Mouse (Mus musculus) embryonic facial prominence, embryonic 13.5 days (tissue): ENCODE data around the gene Sema4a. TPM values are rescaled to one million over a fixed set of nuclear protein-coding genes. Genes with fewer than 3 reads are reported as not detected.

Experiments used
- ATAC-seq: fragments of 200-750 bp; cut with Nextera tagmentation; 2 replicates; pipeline ENCODE4 v1.8.0; 2017; ENCODE audit warnings: low read depth; ENCODE audit not compliant: insufficient number of reproducible peaks, insufficient read depth, low FRiP score, low TSS enrichment
- H3K27ac ChIP-seq: fragments of 300-500 bp; sonication (generic); 2 replicates; pipeline ENCODE4 v1.5.1; 2015; ENCODE audit warnings: moderate library complexity, mild to moderate bottlenecking, inconsistent platforms
- H3K27me3 ChIP-seq: fragments of 300-500 bp; sonication (generic); 2 replicates; pipeline ENCODE4 v1.6.1; 2015; ENCODE audit warnings: mild to moderate bottlenecking, inconsistent platforms
- H3K36me3 ChIP-seq: fragments of 300-500 bp; sonication (generic); 2 replicates; pipeline ENCODE4 v1.6.1; 2015; ENCODE audit warnings: mild to moderate bottlenecking, inconsistent platforms
- H3K4me1 ChIP-seq: fragments of 300-500 bp; sonication (generic); 2 replicates; pipeline ENCODE4 v1.6.1; 2015; ENCODE audit warnings: inconsistent platforms
- H3K4me2 ChIP-seq: fragments of 300-500 bp; sonication (generic); 2 replicates; pipeline ENCODE4 v1.6.1; 2015; ENCODE audit warnings: moderate library complexity, mild to moderate bottlenecking, inconsistent platforms
- H3K4me3 ChIP-seq: fragments of 300-500 bp; sonication (generic); 2 replicates; pipeline ENCODE4 v1.5.1; 2015; ENCODE audit warnings: mild to moderate bottlenecking, inconsistent platforms
- H3K9ac ChIP-seq: fragments of 300-500 bp; sonication (generic); 2 replicates; pipeline ENCODE4 v1.6.1; 2015; ENCODE audit warnings: mild to moderate bottlenecking, inconsistent platforms
- H3K9me3 ChIP-seq: fragments of 300-500 bp; sonication (generic); 2 replicates; pipeline ENCODE4 v1.6.1; 2016; ENCODE audit warnings: inconsistent platforms
- WGBS: fragments of 180-500 bp; shearing (Covaris S2); methylation state at CpG from one replicate; pipeline ENCODE4 v1.1.7; 2015; ENCODE audit warnings: mixed read lengths; 5-methylcytosine and 5-hydroxymethylcytosine counted together
- polyA plus RNA-seq: library from polyadenylated mRNA; unstranded; fragments of >200 nt; fragmentation: Nextera tagmentation; extraction: Ambion mirVana; gene quantifications from 2 replicates; pipeline ENCODE4 v1.2.1, GENCODE M21; 2015

The Sema4a gene
- polyA plus RNA-seq, 1 experiment from 2014 or later = 13.3 TPM

DNA sequence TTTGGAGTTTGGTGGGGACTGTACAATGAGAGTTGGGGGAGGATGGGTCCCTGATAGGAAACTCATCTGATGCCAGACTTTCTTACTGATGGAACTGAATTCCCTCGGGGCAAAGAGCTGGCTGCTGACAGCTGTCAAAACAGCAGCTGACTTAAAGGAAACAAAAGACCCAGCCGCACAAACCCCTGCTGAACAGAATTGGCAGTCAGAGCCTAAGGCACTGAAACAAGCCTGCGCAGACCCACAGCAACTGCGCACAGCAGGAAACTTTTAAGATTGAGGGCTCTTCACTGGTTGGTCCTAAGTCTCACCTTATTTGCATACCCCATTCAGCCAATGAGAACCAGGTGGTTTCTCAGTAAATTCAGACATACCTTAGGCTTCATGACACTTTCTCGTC is 12.0 kb upstream of the Sema4a start:
- no peaks in the 10 kb centered on the region for H3K36me3 ChIP-seq
- no peak overlapping the region for H3K9ac ChIP-seq
- peaks cover 17% of the 10 kb centered on the region for H3K4me1 ChIP-seq
- H3K27me3 ChIP-seq = no peaks in the 10 kb centered on the region
- no peak overlapping the region for H3K4me3 ChIP-seq
- H3K27ac ChIP-seq = peak overlapping the region; percentile 83
- ATAC-seq = peak; percentile 54; the same call in 1 of the 2 replicates
- 12% methylated on average over 5 of the region's 5 CpGs for WGBS
- H3K4me2 ChIP-seq = no peak overlapping the region
- H3K9me3 ChIP-seq = 0 out of 2 replicates have a peak, but pooled peaks cover 4% of the 10 kb centered on the region

DNA sequence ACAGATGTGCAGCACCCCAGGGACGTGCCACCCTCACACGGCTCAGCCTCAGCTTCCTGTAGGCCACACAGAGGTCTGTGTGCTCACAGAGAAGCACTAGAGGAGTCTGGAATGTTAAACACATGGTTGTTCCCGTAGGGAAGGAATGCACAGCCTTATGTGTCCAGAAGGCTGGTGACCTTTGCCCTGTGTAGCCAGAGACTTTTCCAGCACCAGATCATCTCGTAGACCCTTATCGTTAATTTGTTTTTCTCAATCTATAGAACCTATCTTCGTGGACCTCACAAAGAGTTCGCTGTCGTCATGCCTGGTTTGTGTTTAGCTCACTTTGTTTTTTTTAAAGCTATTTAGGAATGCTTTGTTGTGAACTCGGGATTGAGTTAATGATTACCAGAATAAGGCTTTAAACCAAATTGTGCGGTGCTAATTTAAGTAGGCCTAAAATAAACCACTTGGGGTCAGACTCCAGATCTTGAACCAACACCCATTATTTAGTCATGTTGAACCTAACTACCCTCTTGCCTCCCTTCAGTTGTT is 10.0 kb upstream of the Sema4a start:
- H3K36me3 ChIP-seq = no peaks in the 10 kb centered on the region
- WGBS = 23% methylated on average over 10 of the region's 10 CpGs
- no peak overlapping the region for H3K4me3 ChIP-seq
- no peaks in the 10 kb centered on the region for H3K27me3 ChIP-seq
- H3K4me2 ChIP-seq = no peak overlapping the region
- H3K9me3 ChIP-seq = 0 out of 2 replicates have a peak, but pooled peaks cover 4% of the 10 kb centered on the region
- peaks cover 19% of the 10 kb centered on the region for H3K4me1 ChIP-seq
- no peak for ATAC-seq
- H3K9ac ChIP-seq = no peak overlapping the region
- H3K27ac ChIP-seq = peak overlapping the region; percentile 9; the same call in 1 of the 2 replicates

DNA sequence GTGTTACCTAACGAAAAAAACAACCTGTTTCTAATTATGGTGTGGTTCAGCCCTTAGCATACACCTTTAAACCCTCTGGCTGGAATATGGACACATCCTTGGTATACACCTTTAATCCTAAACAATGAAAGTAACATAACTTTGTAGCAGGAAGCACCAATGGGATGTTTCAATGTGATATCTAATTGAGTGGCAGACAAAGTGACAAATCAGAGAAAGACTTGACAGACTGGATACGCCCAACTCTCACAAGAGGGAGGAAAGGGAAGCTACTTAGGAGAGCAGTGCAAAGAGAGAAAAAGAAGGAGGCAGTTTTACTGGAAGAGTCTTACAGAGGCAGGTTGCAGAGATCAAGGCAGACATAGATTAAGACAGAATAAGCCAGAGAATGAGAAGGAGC is 8.5 kb upstream of the Sema4a start:
- Histone ChIP-seq H3K4me2 (no peak overlapping the region), H3K9ac (no peak overlapping the region), H3K36me3 (no peaks in the 10 kb centered on the region), H3K4me1 (peaks cover 19% of the 10 kb centered on the region), H3K9me3 (0 out of 2 replicates have a peak, but pooled peaks cover 4% of the 10 kb centered on the region), H3K27ac (no peak overlapping the region), H3K4me3 (no peak overlapping the region), H3K27me3 (no peaks in the 10 kb centered on the region)
- 55% methylated on average over 2 of the region's 2 CpGs for WGBS
- ATAC-seq = no peak

DNA sequence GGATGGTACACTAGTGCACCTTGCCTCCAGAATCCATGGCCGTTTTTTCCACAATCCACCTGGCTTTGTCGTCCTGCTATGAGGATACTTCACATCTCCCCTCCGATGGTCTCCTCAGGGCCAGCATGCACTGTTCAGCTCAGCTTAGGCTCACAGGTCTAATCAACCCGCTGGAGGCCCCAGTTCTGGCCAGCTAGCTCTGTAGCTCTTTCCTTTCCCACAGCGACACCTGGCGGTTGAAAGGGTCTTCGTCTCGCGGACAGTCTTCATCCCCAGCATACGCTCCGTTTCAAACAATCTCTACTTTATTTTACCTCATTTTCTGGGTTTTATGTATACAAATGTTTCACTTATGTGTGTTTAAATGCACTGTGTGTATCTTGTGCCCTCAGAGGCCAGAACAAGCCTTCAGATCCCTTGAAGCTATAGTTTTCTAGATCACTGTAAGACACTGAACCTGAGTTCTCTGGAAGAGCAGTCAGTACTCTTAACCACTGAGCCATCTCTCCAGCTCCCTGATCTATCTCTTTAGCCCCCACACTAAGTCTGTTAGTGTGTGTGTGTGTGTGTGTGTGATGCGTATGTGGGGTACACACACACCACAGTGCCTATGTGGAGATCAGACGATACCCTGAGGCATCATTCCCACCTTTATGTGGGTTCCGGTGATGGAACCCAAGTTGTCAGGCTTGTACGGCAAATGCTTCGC is 6.3 kb upstream of the Sema4a start:
- 0 out of 2 replicates have a peak, but pooled peaks have one; percentile 26 for ATAC-seq
- WGBS = 27% methylated on average over 16 of the region's 16 CpGs
- H3K9ac ChIP-seq = no peak overlapping the region

DNA sequence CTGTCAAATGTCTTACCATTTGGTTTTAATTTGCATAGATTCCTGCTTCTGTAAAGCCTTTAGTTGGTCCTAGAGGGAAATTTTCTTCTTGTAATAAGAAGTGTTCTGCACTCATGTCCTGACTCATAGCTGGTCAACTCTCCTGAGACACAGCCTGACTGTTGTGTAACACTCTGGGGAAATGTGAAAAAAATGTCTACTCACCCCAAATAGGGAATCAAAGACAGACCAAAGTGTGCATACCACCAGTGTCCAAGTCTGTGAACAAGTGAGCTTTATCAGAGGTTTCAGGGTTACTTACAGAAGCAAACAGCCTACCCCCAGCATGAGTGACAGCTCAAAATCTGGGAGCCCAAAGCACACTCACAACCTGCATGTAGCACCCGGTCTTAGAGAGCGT is 4.1 kb upstream of the Sema4a start:
- Histone ChIP-seq H3K4me1 (peaks cover 16% of the 10 kb centered on the region), H3K9me3 (0 out of 2 replicates have a peak, but pooled peaks cover 4% of the 10 kb centered on the region), H3K27me3 (peaks cover 1% of the 10 kb centered on the region; the same call in 1 of the 2 replicates), H3K4me2 (no peak overlapping the region), H3K9ac (no peak overlapping the region), H3K36me3 (no peaks in the 10 kb centered on the region), H3K27ac (no peak overlapping the region), H3K4me3 (no peak overlapping the region)
- ATAC-seq = no peak
- WGBS = 74% methylated on average over 2 of the region's 2 CpGs

More for the DNA sequence above, 6.3 kb upstream of the Sema4a start:
- Histone ChIP-seq H3K4me3 (no peak overlapping the region), H3K9me3 (0 out of 2 replicates have a peak, but pooled peaks cover 4% of the 10 kb centered on the region), H3K27ac (no peak overlapping the region), H3K4me2 (no peak overlapping the region), H3K4me1 (peaks cover 10% of the 10 kb centered on the region), H3K27me3 (no peaks in the 10 kb centered on the region), H3K36me3 (no peaks in the 10 kb centered on the region)

DNA sequence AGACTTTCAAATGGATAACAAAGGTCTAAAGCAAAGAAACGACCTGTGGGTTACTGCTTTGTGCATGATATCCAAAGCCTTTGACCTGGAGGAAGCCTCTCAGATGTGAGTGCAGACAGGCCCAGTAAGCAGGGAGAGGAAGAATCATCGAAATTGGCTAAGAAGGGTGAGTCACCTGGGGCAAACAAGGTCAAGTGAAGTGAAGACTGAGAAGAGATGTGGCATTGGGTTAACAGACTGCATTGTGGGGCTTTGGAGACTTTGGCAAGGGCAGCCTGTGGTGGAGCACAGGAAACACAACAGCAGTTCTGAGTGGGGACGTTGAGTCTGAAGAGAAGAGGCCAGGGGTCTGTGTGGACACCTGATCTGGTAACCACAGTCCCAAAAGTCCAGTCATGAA is 3.4 kb upstream of the Sema4a start:
- no peak overlapping the region for H3K27ac ChIP-seq
- H3K4me1 ChIP-seq = peaks cover 16% of the 10 kb centered on the region
- ATAC-seq = no peak
- no peaks in the 10 kb centered on the region for H3K9me3 ChIP-seq
- no peaks in the 10 kb centered on the region for H3K36me3 ChIP-seq
- H3K4me2 ChIP-seq = no peak overlapping the region
- H3K4me3 ChIP-seq = no peak overlapping the region
- 49% methylated on average over 3 of the region's 3 CpGs for WGBS
- peaks cover 4% of the 10 kb centered on the region; the same call in 1 of the 2 replicates for H3K27me3 ChIP-seq
- H3K9ac ChIP-seq = no peak overlapping the region

DNA sequence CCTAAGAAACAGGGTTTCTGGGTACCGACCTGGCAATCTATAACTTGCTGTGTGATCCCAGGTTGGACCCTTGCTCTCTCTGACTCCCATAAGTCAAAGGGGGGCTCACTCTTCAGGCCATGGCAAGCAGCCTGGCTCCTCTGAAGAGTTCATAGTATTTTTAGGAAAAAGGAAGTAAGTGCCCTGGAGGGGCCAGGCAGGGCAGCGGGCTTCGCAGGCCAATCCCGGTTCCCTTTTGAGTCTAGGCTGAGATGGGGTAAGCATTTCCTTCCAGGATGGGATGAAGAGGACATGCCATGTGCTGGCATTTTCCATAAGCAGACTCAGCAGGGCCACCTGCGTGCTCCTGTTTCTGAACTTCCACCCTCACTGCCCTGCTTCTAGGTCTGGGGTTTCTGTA is 953 bp downstream of the Sema4a start:
- H3K36me3 ChIP-seq = no peaks in the 10 kb centered on the region
- H3K9me3 ChIP-seq = no peaks in the 10 kb centered on the region
- H3K4me2 ChIP-seq = no peak overlapping the region
- 70% methylated on average over 5 of the region's 5 CpGs for WGBS
- peaks cover 34% of the 10 kb centered on the region for H3K4me1 ChIP-seq
- peaks cover 4% of the 10 kb centered on the region; the same call in 1 of the 2 replicates for H3K27me3 ChIP-seq
- ATAC-seq = no peak
- no peak overlapping the region for H3K9ac ChIP-seq
- H3K27ac ChIP-seq = no peak overlapping the region
- H3K4me3 ChIP-seq = no peak overlapping the region

DNA sequence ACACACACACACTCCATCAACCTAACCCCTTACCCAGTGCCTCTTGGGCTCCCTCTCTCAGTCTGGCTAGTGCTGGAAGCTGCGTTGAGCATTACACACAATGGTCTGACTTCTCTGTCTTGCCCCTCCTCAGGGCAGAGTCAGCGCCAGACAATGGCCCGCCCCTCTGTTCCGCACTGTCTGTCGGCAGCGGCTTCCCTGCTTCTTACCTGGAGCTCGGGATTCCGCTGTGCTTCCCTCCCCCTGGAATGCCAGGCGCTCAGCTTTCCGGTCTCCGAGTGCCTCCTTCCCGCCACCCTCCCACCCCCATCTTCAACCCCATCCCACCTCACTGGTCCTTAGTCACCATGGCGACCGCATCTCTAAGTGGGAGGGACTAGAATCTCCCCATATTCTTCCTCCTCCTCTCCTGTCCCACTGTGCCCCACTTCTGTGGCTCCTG is 2.2 kb downstream of the Sema4a start:
- Histone ChIP-seq H3K9me3 (no peaks in the 10 kb centered on the region), H3K9ac (peak overlapping the region; percentile 62), H3K27me3 (peaks cover 4% of the 10 kb centered on the region; the same call in 1 of the 2 replicates), H3K4me3 (peak overlapping the region; percentile 34), H3K4me2 (peak overlapping the region; percentile 58), H3K27ac (no peak overlapping the region), H3K36me3 (no peaks in the 10 kb centered on the region), H3K4me1 (peaks cover 41% of the 10 kb centered on the region)
- WGBS = 1% methylated on average over 14 of the region's 14 CpGs
- ATAC-seq = no peak; the same call in 1 of the 2 replicates

DNA sequence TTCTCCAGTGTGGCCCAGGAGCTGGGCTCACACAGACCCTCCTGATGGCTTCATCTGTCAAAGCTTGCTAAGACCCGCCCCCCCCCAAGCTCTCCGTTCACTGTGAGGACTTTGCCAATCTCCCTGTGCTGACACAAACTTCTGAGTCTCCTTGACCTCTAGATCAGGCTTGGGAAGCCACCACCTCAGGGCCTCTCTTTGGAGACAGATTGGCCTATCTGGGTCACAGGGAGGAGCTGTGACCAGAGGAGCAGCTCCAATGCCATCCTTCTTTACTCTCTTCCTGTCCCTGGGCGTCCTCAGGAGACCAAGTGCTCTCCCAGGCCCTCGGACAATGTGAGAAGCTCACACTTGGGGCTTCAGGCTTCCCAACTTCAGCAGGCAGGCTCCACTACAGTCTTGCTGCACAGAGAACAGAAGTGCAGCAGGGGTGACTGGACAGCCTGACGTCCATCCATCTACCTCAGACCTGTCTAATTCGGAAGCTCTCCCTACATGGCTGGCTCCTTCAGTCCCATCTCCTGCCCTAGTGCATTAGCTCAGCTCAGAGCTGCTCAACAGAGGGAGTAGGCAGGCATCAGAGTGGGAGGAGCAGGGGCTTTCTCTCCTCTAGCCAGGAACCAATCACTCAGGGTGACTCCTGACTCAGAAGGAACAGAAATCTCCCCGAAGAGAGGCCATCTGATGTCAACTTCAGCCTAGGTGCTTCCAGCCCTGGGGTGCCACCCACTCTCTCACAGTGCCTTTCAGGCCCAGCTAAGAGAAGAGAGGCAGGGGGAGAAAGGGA is 4.0 kb downstream of the Sema4a start:
- no peak for ATAC-seq
- no peaks in the 10 kb centered on the region for H3K36me3 ChIP-seq
- H3K4me3 ChIP-seq = no peak overlapping the region
- H3K4me2 ChIP-seq = no peak overlapping the region
- no peak overlapping the region for H3K9ac ChIP-seq
- no peaks in the 10 kb centered on the region for H3K9me3 ChIP-seq
- peaks cover 4% of the 10 kb centered on the region; the same call in 1 of the 2 replicates for H3K27me3 ChIP-seq
- WGBS = 72% methylated on average over 7 of the region's 7 CpGs
- no peak overlapping the region for H3K27ac ChIP-seq
- H3K4me1 ChIP-seq = peaks cover 44% of the 10 kb centered on the region

DNA sequence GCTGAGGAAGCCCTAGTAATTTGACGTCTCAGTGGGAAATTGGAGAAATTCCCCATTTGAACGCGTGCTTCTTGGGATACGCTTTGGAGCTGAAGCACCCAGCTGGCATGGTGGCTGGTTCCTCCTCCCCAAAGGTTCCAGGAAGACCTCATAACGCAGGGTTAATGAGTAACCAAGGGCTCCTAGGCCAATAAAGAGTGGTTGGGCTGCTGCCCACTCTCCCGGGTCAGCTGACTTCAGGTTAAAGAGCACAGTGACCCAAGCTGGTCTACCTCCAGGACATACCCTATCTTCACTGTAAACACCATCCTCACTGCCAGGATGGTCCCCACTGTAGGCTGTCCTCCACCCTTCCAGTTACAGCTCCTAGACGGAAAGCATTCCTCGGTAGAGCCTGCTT is 4.7 kb downstream of the Sema4a start:
- Histone ChIP-seq H3K4me2 (no peak overlapping the region), H3K27me3 (peaks cover 4% of the 10 kb centered on the region; the same call in 1 of the 2 replicates), H3K4me1 (peaks cover 43% of the 10 kb centered on the region), H3K36me3 (no peaks in the 10 kb centered on the region), H3K27ac (no peak overlapping the region), H3K9me3 (no peaks in the 10 kb centered on the region), H3K9ac (no peak overlapping the region), H3K4me3 (no peak overlapping the region)
- ATAC-seq = no peak
- 90% methylated on average over 8 of the region's 8 CpGs for WGBS

DNA sequence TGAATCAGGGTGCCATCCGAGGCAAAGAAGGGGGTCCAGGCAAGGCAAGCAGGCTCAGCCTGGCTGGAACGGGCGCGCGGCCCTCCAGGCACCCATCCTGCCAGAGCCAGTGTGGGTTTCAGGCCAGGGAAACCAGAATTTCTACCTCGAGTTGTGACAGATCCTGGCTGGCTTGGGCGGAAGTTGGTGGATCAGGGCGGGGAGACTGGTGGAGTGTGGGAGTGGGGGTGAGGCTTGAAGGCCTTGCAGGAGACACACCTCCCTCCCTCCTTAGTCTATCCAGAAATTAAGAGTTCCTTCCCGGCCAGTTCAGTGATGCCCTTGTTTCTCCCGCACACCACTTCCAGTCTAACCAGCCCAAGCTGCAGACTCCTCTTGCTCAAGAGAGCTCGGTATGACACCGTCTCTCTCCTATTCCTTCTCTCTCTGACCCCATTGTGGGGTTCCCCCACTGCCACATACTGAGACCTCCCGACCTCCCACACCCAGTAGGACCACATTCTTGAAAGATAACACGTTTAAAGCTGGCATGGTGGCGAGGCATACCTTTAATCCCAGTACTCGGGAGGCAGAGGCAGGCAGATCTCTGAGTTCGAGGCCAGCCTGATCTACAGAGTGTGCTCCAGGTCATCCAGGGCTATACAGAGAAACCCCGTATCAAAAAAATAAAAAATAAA is 5.3 kb downstream of the Sema4a start:
- peak overlapping the region; percentile 52 for H3K9ac ChIP-seq
- WGBS = 72% methylated on average over 18 of the region's 18 CpGs

More for the DNA sequence above, 5.3 kb downstream of the Sema4a start:
- H3K4me3 ChIP-seq = peak overlapping the region; percentile 10
- peaks cover 4% of the 10 kb centered on the region; the same call in 1 of the 2 replicates for H3K27me3 ChIP-seq
- H3K27ac ChIP-seq = peak overlapping the region; percentile 77
- peak overlapping the region; percentile 34 for H3K4me2 ChIP-seq
- no peaks in the 10 kb centered on the region for H3K9me3 ChIP-seq
- ATAC-seq = 0 out of 2 replicates have a peak, but pooled peaks have one; percentile 40
- peaks cover 37% of the 10 kb centered on the region for H3K4me1 ChIP-seq
- no peaks in the 10 kb centered on the region for H3K36me3 ChIP-seq
